Mouse (Mus musculus) ES-E14 (cell line): ENCODE measurements around the gene Daxx.

Experiments used
- CHD2 ChIP-seq: IDR thresholded peaks from 2 replicates; pipeline ENCODE4 v1.6.1; 2014; ENCODE audit warnings: mild to moderate bottlenecking, low read depth, low read length, inconsistent platforms
- HCFC1 ChIP-seq: IDR thresholded peaks from 2 replicates; pipeline ENCODE4 v1.6.1; 2012; ENCODE audit warnings: low read length, inconsistent platforms, borderline replicate concordance; ENCODE audit not compliant: insufficient read depth
- MAFK ChIP-seq: IDR thresholded peaks from 2 replicates; pipeline ENCODE4 v1.6.1; 2014; ENCODE audit warnings: mild to moderate bottlenecking, low read depth, low read length, inconsistent platforms; ENCODE audit not compliant: insufficient read depth
- ZC3H11A ChIP-seq: IDR thresholded peaks from 2 replicates; pipeline ENCODE4 v1.6.1; 2012; ENCODE audit warnings: low read depth, mild to moderate bottlenecking, inconsistent platforms, low read length, borderline replicate concordance
- ZNF384 ChIP-seq: IDR thresholded peaks from 2 replicates; pipeline ENCODE4 v1.6.1; 2012; ENCODE audit warnings: low read depth, low read length, inconsistent platforms

- no peak for TF ChIP-seq HCFC1
- no peak for TF ChIP-seq ZC3H11A
- TF ChIP-seq CHD2, result no peak
- no peak for TF ChIP-seq MAFK
- TF ChIP-seq ZNF384, result no peak
Measured at GRCm38 (mm10) chr17:33952879-33953278, 43.7 kb downstream of the Daxx start.
